Mouse (Mus musculus) heart, adult 2 months (tissue): ENCODE results near the gene Tmem131l.

Source experiments
- EP300 ChIP-seq: fragments of 200-500 bp; IDR thresholded peaks from 2 replicates; pipeline ENCODE4 v1.6.1; 2011; ENCODE audit warnings: low read depth, low read length, control low read depth; ENCODE audit not compliant: insufficient read depth
- POLR2A ChIP-seq: fragments of 200-500 bp; IDR thresholded peaks from 2 replicates; pipeline ENCODE4 v1.6.1; 2011; ENCODE audit warnings: mild to moderate bottlenecking, low read depth, low read length, control low read depth; ENCODE audit not compliant: insufficient read depth

DNA sequence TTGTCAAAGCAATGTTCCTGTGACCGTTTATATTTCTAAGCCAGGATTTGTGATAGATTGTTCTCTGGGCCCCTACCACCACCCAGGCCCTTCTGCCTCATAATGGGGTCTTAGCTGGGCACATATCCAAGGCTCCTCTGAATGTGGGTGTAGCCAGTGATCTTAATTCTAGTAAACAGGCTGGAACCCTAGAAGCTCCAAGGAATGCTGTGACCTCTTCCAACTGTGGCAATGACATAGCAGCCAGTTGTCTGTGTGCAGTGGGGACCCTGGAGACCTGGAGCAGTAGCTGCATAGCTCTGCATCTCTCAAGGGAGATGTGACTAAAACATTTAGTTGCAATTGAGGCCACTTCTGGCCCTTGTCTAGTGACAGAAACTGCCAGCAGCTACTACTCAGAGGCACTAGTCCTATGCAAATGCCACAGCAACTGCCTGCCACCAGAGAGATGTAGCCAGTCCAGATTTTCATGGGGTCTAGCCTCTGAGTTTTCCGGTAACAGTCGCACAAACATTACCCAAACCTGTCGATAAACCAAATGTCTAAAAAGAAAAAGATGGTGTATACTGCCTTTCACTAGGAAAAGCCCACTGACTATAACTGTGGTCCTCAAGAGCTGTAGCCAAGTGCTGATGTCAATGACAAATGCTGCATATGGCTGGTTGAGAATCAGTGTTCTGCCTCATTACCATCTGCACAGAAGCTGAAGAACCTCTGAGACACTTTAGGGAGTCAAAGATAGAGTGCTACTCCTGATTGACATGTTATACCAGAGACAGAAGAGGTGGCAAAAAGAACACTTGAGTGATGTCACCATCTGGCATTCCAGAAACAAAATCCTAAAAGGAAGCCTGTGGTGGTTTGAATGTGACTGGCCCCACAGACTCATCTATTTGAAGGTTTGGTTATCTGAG is 61.2 kb downstream of the Tmem131l start:
- TF ChIP-seq POLR2A (no peak), EP300 (no peak)
